10 mouse cellular contexts compared by ENCODE assay signal in the genomic region with DNA sequence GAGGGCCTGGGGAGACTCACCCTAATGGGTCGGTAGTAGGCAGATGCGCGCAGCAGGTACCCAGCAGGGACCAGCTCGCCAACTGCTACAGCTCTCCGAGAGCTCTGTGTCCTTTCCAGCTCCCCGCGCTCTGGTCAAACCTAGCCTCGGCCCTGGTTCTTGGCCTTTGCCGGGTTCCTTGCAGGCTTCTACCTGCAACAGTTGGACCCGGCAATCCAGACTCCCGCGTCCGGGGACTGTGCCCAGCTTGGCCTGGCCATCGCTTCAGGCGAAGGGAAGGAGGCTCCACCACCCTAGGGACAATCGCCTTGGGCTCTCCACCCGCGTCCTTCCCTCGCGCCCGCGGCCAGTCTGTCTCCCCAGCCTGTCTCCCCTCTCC. TPM values are rescaled to one million over a fixed set of nuclear protein-coding genes. Genes with fewer than 3 reads are reported as not detected.
DNase-seq lines count a peak whose midpoint lies in the region; ATAC-seq lines count a peak whose summit lies in the region.
"Had no signal": no experiment of that assay in that cellular context is flagged by ENCODE, and none has a peak within 500 bp of the region (broad histone marks: within the 10 kb centered on the region; RNA-seq: fewer than 3 reads in every experiment).

No protein-coding gene starts in this region.

- H3K4me2 ChIP-seq in heart, embryonic 12.5 days = peak overlapping the region; percentile 89
- H3K4me2 ChIP-seq in forebrain, embryonic 13.5 days = peak overlapping the region; percentile 58
- H3K4me2 ChIP-seq in liver, embryonic 15.5 days = peak overlapping the region; percentile 47

- H3K9me3 ChIP-seq in heart, embryonic 12.5 days (replicated peaks) = no peaks in the 10 kb centered on the region
- no peaks in the 10 kb centered on the region for H3K9me3 ChIP-seq in forebrain, embryonic 13.5 days (replicated peaks)
- H3K9me3 ChIP-seq in liver, embryonic 15.5 days (replicated peaks) = no peaks in the 10 kb centered on the region

- intact Hi-C loops in gastrocnemius, postnatal 36 days (cut with DNase I) = loop anchor here (10.0 kb wide), 1 partner anchor 182 kb away; no protein-coding TSS in a partner anchor

- H3K27ac ChIP-seq in heart, embryonic 12.5 days (ENCODE audit: poor library complexity, severe bottlenecking) = no peak overlapping the region
- no peak overlapping the region for H3K27ac ChIP-seq in forebrain, embryonic 13.5 days
- no peak overlapping the region for H3K27ac ChIP-seq in liver, embryonic 15.5 days (replicated peaks)

- peak overlapping the region; percentile 69; the same call in 1 of the 2 replicates for H3K9ac ChIP-seq in heart, embryonic 12.5 days
- 0 out of 2 replicates have a peak overlapping the region, but pooled peaks have one; percentile 26 for H3K9ac ChIP-seq in forebrain, embryonic 13.5 days
- H3K9ac ChIP-seq in liver, embryonic 15.5 days = no peak overlapping the region

- H3K4me1 ChIP-seq in heart, embryonic 12.5 days (replicated peaks) = peaks cover 27% of the 10 kb centered on the region
- H3K4me1 ChIP-seq in forebrain, embryonic 13.5 days = peaks cover 29% of the 10 kb centered on the region
- H3K4me1 ChIP-seq in liver, embryonic 15.5 days (replicated peaks) = peaks cover 15% of the 10 kb centered on the region

- H3K27me3 ChIP-seq in heart, embryonic 12.5 days (replicated peaks) = peaks cover 86% of the 10 kb centered on the region
- H3K27me3 ChIP-seq in forebrain, embryonic 13.5 days = peaks cover 76% of the 10 kb centered on the region
- H3K27me3 ChIP-seq in liver, embryonic 15.5 days = peaks cover 79% of the 10 kb centered on the region

- DNase-seq in heart, adult 18-20 months = no peak
- peak; percentile 50 to 61 for DNase-seq in adrenal gland, postnatal 36 days
- DNase-seq in testis, postnatal 14 days (ENCODE audit: low spot score) = no peak
- DNase-seq in gastrocnemius, postnatal 36 days = no peak
- DNase-seq in layer of hippocampus, postnatal 14 days (ENCODE audit: low spot score in 2 of 2) = no peak

- ATAC-seq in heart, embryonic 12.5 days (ENCODE audit: insufficient number of reproducible peaks, low FRiP score) = no peak
- ATAC-seq in forebrain, embryonic 13.5 days = no peak
- no peak; the same call in 1 of the 2 replicates for ATAC-seq in liver, embryonic 15.5 days (ENCODE audit: insufficient read depth)

- WGBS in heart, embryonic 12.5 days = 0% methylated on average over 22 of the region's 22 CpGs
- 2% methylated on average over 22 of the region's 22 CpGs for WGBS in forebrain, embryonic 13.5 days
- WGBS in liver, embryonic 15.5 days (ENCODE audit: insufficient replicate concordance) = 3% methylated on average over 22 of the region's 22 CpGs

- H3K4me3 ChIP-seq in heart, embryonic 12.5 days = peak overlapping the region; percentile 50
- peak overlapping the region; percentile 36 for H3K4me3 ChIP-seq in forebrain, embryonic 13.5 days
- peak overlapping the region; percentile 21; the same call in 1 of the 2 replicates for H3K4me3 ChIP-seq in liver, embryonic 15.5 days (replicated peaks)
- H3K4me3 ChIP-seq: myocyte had no signal

- peaks cover 13% of the 10 kb centered on the region for H3K36me3 ChIP-seq in heart, embryonic 12.5 days
- H3K36me3 ChIP-seq in forebrain, embryonic 13.5 days (ENCODE audit: poor library complexity, severe bottlenecking) = peaks cover 22% of the 10 kb centered on the region
- H3K36me3 ChIP-seq in liver, embryonic 15.5 days (replicated peaks) = peaks cover 5% of the 10 kb centered on the region; the same call in 1 of the 2 replicates

RNA-seq across cellular contexts. Expression of a gene that starts 0.7 kb away (rescaled TPM):
- polyA plus RNA-seq in heart, embryonic 12.5 days (2016; fragmentation: Nextera tagmentation; extraction: Ambion mirVana) = 0.15 and 0.21 TPM in 2 replicates
- total RNA-seq in heart, adult 18-20 months (2021) = under 1 TPM; 0.27 to 0.41 TPM
- total RNA-seq in adrenal gland, postnatal 36 days (2021) = 1 to 10 TPM; 1.7 to 4.6 TPM
- polyA plus RNA-seq in forebrain, embryonic 13.5 days (2015; fragmentation: Nextera tagmentation; extraction: Ambion mirVana) = 0.04 TPM in 1 of 2 replicates, not detected in the other
- 0.05 TPM in 2 replicates for polyA plus RNA-seq in liver, embryonic 15.5 days (2015; fragmentation: Nextera tagmentation; extraction: Ambion mirVana)
- total RNA-seq in gastrocnemius, postnatal 36 days (2021) = not detected
- total RNA-seq in layer of hippocampus, postnatal 14 days (2021) = 10 to 100 TPM; 41.7 to 47.0 TPM
- polyA plus RNA-seq: myocyte had no signal

RNA-seq across cellular contexts. Expression of a gene that starts 10.5 kb away (rescaled TPM):
- 11.3 and 12.3 TPM in 2 replicates for polyA plus RNA-seq in heart, embryonic 12.5 days (2016; fragmentation: Nextera tagmentation; extraction: Ambion mirVana)
- 10 to 100 TPM in 1 of 2 experiments, 1 to 10 TPM in 1; 9.8 to 10.1 TPM for total RNA-seq in heart, adult 18-20 months (2021)
- total RNA-seq in adrenal gland, postnatal 36 days (2021) = 1,000 to 10,000 TPM; 1,168 to 1,492 TPM
- 19.7 and 20.5 TPM in 2 replicates for polyA plus RNA-seq in forebrain, embryonic 13.5 days (2015; fragmentation: Nextera tagmentation; extraction: Ambion mirVana)
- polyA plus RNA-seq in liver, embryonic 15.5 days (2015; fragmentation: Nextera tagmentation; extraction: Ambion mirVana) = 19.5 and 21.1 TPM in 2 replicates
- total RNA-seq in gastrocnemius, postnatal 36 days (2021) = 1 to 10 TPM; 3.6 to 4.4 TPM
- 10 to 100 TPM; 19.4 to 21.3 TPM for total RNA-seq in layer of hippocampus, postnatal 14 days (2021)

RNA-seq across cellular contexts. Expression of a gene that starts 31.1 kb away (rescaled TPM):
- polyA plus RNA-seq in heart, embryonic 12.5 days (2016; fragmentation: Nextera tagmentation; extraction: Ambion mirVana) = 0.51 and 0.86 TPM in 2 replicates
- total RNA-seq in heart, adult 18-20 months (2021) = 1 to 10 TPM; 2.2 to 2.4 TPM
- total RNA-seq in adrenal gland, postnatal 36 days (2021) = 10 to 100 TPM; 47.5 to 75.9 TPM
- polyA plus RNA-seq in forebrain, embryonic 13.5 days (2015; fragmentation: Nextera tagmentation; extraction: Ambion mirVana) = 0.23 and 0.39 TPM in 2 replicates
- polyA plus RNA-seq in liver, embryonic 15.5 days (2015; fragmentation: Nextera tagmentation; extraction: Ambion mirVana) = 3.4 and 4.1 TPM in 2 replicates
- 1 to 10 TPM; 2.4 to 3.5 TPM for total RNA-seq in gastrocnemius, postnatal 36 days (2021)
- total RNA-seq in layer of hippocampus, postnatal 14 days (2021) = 10 to 100 TPM in 1 of 2 experiments, 1 to 10 TPM in 1; 10.0 to 10.2 TPM

RNA-seq across cellular contexts. Expression of a gene that starts 40.6 kb away (rescaled TPM):
- not detected in 2 replicates for polyA plus RNA-seq in heart, embryonic 12.5 days (2016; fragmentation: Nextera tagmentation; extraction: Ambion mirVana)
- not detected for total RNA-seq in heart, adult 18-20 months (2021)
- total RNA-seq in adrenal gland, postnatal 36 days (2021) = not detected
- not detected in 2 replicates for polyA plus RNA-seq in forebrain, embryonic 13.5 days (2015; fragmentation: Nextera tagmentation; extraction: Ambion mirVana)
- polyA plus RNA-seq in liver, embryonic 15.5 days (2015; fragmentation: Nextera tagmentation; extraction: Ambion mirVana) = not detected in 2 replicates
- total RNA-seq in gastrocnemius, postnatal 36 days (2021) = not detected
- not detected for total RNA-seq in layer of hippocampus, postnatal 14 days (2021)
- total RNA-seq: CH12.LX had no signal

RNA-seq across cellular contexts. Expression of a gene that starts 55.5 kb away (rescaled TPM):
- polyA plus RNA-seq in heart, embryonic 12.5 days (2016; fragmentation: Nextera tagmentation; extraction: Ambion mirVana) = 0.06 and 0.08 TPM in 2 replicates
- under 1 TPM in 1 of 2 experiments, not detected in 1; 0.10 TPM for total RNA-seq in heart, adult 18-20 months (2021)
- total RNA-seq in adrenal gland, postnatal 36 days (2021) = under 1 TPM; 0.40 to 0.49 TPM
- polyA plus RNA-seq in forebrain, embryonic 13.5 days (2015; fragmentation: Nextera tagmentation; extraction: Ambion mirVana) = not detected in 2 replicates
- 0.20 and 0.22 TPM in 2 replicates for polyA plus RNA-seq in liver, embryonic 15.5 days (2015; fragmentation: Nextera tagmentation; extraction: Ambion mirVana)
- total RNA-seq in gastrocnemius, postnatal 36 days (2021) = 1 to 10 TPM in 1 of 2 experiments, under 1 TPM in 1; 0.72 to 1.3 TPM
- under 1 TPM; 0.16 to 0.45 TPM for total RNA-seq in layer of hippocampus, postnatal 14 days (2021)

Comparison
In these comparisons a context has a peak if more than half of its experiments do, and no peak if none do; other contexts are left out.
1. DNase-seq: peak in adrenal gland, postnatal 36 days (2 of 2); none in heart, adult 18-20 months (0 of 2), testis, postnatal 14 days (single experiment), gastrocnemius, postnatal 36 days (0 of 2) and layer of hippocampus, postnatal 14 days (0 of 2).
2. RNA of a gene that starts 0.7 kb away (total RNA-seq): 41.7 to 47.0 TPM in layer of hippocampus, postnatal 14 days; 1.7 to 4.6 TPM in adrenal gland, postnatal 36 days, 0.27 to 0.41 TPM in heart, adult 18-20 months and not detected in gastrocnemius, postnatal 36 days; every median in the first group is over 4 times any median in the second.
3. RNA of a gene that starts 10.5 kb away (total RNA-seq): 1,168 to 1,492 TPM in adrenal gland, postnatal 36 days; 19.4 to 21.3 TPM in layer of hippocampus, postnatal 14 days, 9.8 to 10.1 TPM in heart, adult 18-20 months and 3.6 to 4.4 TPM in gastrocnemius, postnatal 36 days; every median in the first group is over 10 times any median in the second.
4. RNA of a gene that starts 31.1 kb away (total RNA-seq): 47.5 to 75.9 TPM in adrenal gland, postnatal 36 days; 10.0 to 10.2 TPM in layer of hippocampus, postnatal 14 days, 2.4 to 3.5 TPM in gastrocnemius, postnatal 36 days and 2.2 to 2.4 TPM in heart, adult 18-20 months; every median in the first group is over 4 times any median in the second.
5. Peak in every context shown above with its lines, with median percentiles within 50 percentile points of each other: H3K4me2 ChIP-seq and H3K4me3 ChIP-seq.